Mouse (Mus musculus) MEL (cell line): Measurements from ENCODE around the gene Col12a1. TPM values are rescaled to one million over a fixed set of nuclear protein-coding genes. Genes with fewer than 3 reads are reported as not detected.
A peak's percentile ranks its signal among the peaks of the same experiment; 100 is the strongest.

Experiments used
- DNase-seq: peaks from one replicate; pipeline ENCODE4 v3.0.0; 2011; ENCODE audit warnings: low read depth, low spot score
- H3K27ac ChIP-seq: 2 replicates; pipeline ENCODE4 v1.5.1; 2012; ENCODE audit warnings: low read depth, mild to moderate bottlenecking, control low read depth, low read length, moderate library complexity; ENCODE audit not compliant: control insufficient read depth
- H3K27me3 ChIP-seq, 2 experiments: fragments of 150-350 bp in 1 of 2; sonication (generic) in 1 of 2; 2 replicates each; pipeline ENCODE4 v1.6.1; 2012; ENCODE audit warnings: low read length in 2 of 2, mild to moderate bottlenecking in 2 of 2, improper control_type of control experiment in 1 of 2, moderate library complexity in 1 of 2; ENCODE audit not compliant: insufficient read depth in 2 of 2, control insufficient read depth in 1 of 2
- H3K36me3 ChIP-seq, 2 experiments: 2 replicates each; pipeline ENCODE4 v1.6.1; 2012 to 2014; ENCODE audit warnings: low read length in 2 of 2, improper control_type of control experiment in 1 of 2, inconsistent platforms in 1 of 2, mild to moderate bottlenecking in 1 of 2; ENCODE audit not compliant: insufficient read depth in 2 of 2, control insufficient read depth in 1 of 2
- H3K4me1 ChIP-seq, 2 experiments: fragments of 150-350 bp in 1 of 2; sonication (generic) in 1 of 2; 2 replicates each; pipeline ENCODE4 v1.6.1; 2012; ENCODE audit warnings: low read length in 2 of 2, improper control_type of control experiment in 1 of 2, mild to moderate bottlenecking in 1 of 2; ENCODE audit not compliant: insufficient read depth in 2 of 2, control insufficient read depth in 1 of 2
- H3K4me3 ChIP-seq, 2 experiments: fragments of 150-350 bp in 1 of 2; sonication (generic) in 1 of 2; 2 replicates each; pipeline ENCODE4 v1.5.1; 2012; ENCODE audit warnings: low read depth in 2 of 2, low read length in 2 of 2, mild to moderate bottlenecking in 2 of 2, moderate library complexity in 2 of 2, control low read depth in 1 of 2, improper control_type of control experiment in 1 of 2; ENCODE audit not compliant: control insufficient read depth in 1 of 2, insufficient read depth in 1 of 2
- H3K79me2 ChIP-seq: 2 replicates; pipeline ENCODE4 v1.6.1; 2012; ENCODE audit warnings: mild to moderate bottlenecking, low read length, moderate library complexity; ENCODE audit not compliant: control insufficient read depth, poor library complexity, insufficient read depth
- H3K9ac ChIP-seq: 2 replicates; pipeline ENCODE4 v1.6.1; 2012; ENCODE audit warnings: low read depth, mild to moderate bottlenecking, control low read depth, low read length, moderate library complexity; ENCODE audit not compliant: control insufficient read depth, poor library complexity, severe bottlenecking
- H3K9me3 ChIP-seq: fragments of 150-350 bp; sonication (generic); replicated peaks from 2 replicates; pipeline ENCODE4 v1.6.1; 2012; ENCODE audit warnings: mild to moderate bottlenecking, low read length, improper control_type of control experiment, moderate library complexity; ENCODE audit not compliant: insufficient read depth
- CHD1 ChIP-seq: IDR thresholded peaks from 2 replicates; pipeline ENCODE4 v1.6.1; 2012; ENCODE audit warnings: low read depth, mild to moderate bottlenecking, inconsistent platforms, low read length, improper control_type of control experiment
- CTCF ChIP-seq, 3 experiments: IDR thresholded peaks in 2 of 3; conservative IDR thresholded peaks in 1 of 3; 2 replicates each; pipeline ENCODE4 v1.5.1; 2011 to 2012; ENCODE audit warnings: low read length in 3 of 3, low read depth in 2 of 3, mild to moderate bottlenecking in 2 of 3, improper control_type of control experiment in 1 of 3, inconsistent platforms in 1 of 3, mixed read lengths in 1 of 3, moderate library complexity in 1 of 3; ENCODE audit not compliant: control insufficient read depth in 1 of 3, insufficient read depth in 1 of 3, poor library complexity in 1 of 3, severe bottlenecking in 1 of 3
- E2F4 ChIP-seq: IDR thresholded peaks from 2 replicates; pipeline ENCODE4 v1.6.1; 2011; ENCODE audit warnings: low read depth, low read length, improper control_type of control experiment, borderline replicate concordance
- EP300 ChIP-seq, 2 experiments: IDR thresholded peaks; 2 replicates each; pipeline ENCODE4 v1.6.1; 2011; ENCODE audit warnings: improper control_type of control experiment in 2 of 2, low read length in 2 of 2, low read depth in 1 of 2, mild to moderate bottlenecking in 1 of 2
- ETS1 ChIP-seq: IDR thresholded peaks from 2 replicates; pipeline ENCODE4 v1.6.1; 2012; ENCODE audit warnings: low read depth, mild to moderate bottlenecking, inconsistent platforms, low read length, improper control_type of control experiment, moderate library complexity
- GABPA ChIP-seq: IDR thresholded peaks from 2 replicates; pipeline ENCODE4 v1.6.1; 2012; ENCODE audit warnings: low read depth, mild to moderate bottlenecking, inconsistent platforms, low read length, improper control_type of control experiment, moderate library complexity
- HCFC1 ChIP-seq: IDR thresholded peaks from 2 replicates; pipeline ENCODE4 v1.6.1; 2012; ENCODE audit warnings: low read depth, mild to moderate bottlenecking, inconsistent platforms, low read length, improper control_type of control experiment, moderate library complexity
- JUND ChIP-seq: IDR thresholded peaks from 2 replicates; pipeline ENCODE4 v1.6.1; 2011; ENCODE audit warnings: low read depth, mild to moderate bottlenecking, improper control_type of control experiment, low read length
- KAT2A ChIP-seq: conservative IDR thresholded peaks from 2 replicates; pipeline ENCODE4 v1.6.1; 2012; ENCODE audit warnings: low read depth, low read length, improper control_type of control experiment, inconsistent platforms
- MAFK ChIP-seq: IDR thresholded peaks from 2 replicates; pipeline ENCODE4 v1.6.1; 2011; ENCODE audit warnings: low read depth, mild to moderate bottlenecking, low read length, improper control_type of control experiment, borderline replicate concordance
- MEF2A ChIP-seq: IDR thresholded peaks from 2 replicates; pipeline ENCODE4 v1.6.1; 2014; ENCODE audit warnings: low read depth, mild to moderate bottlenecking, inconsistent platforms, low read length, improper control_type of control experiment; ENCODE audit not compliant: poor library complexity, insufficient replicate concordance, severe bottlenecking; ENCODE audit errors: extremely low read depth
- MXI1 ChIP-seq: IDR thresholded peaks from 2 replicates; pipeline ENCODE4 v1.6.1; 2011; ENCODE audit warnings: mild to moderate bottlenecking, low read depth, low read length, improper control_type of control experiment
- NELFE ChIP-seq: IDR thresholded peaks from 2 replicates; pipeline ENCODE4 v1.6.1; 2011; ENCODE audit warnings: low read depth, low read length, improper control_type of control experiment
- NRF1 ChIP-seq: IDR thresholded peaks from 2 replicates; pipeline ENCODE4 v1.6.1; 2014; ENCODE audit warnings: low read depth, mild to moderate bottlenecking, inconsistent platforms, low read length, improper control_type of control experiment, moderate library complexity; ENCODE audit not compliant: poor library complexity, insufficient read depth, severe bottlenecking
- POLR2A ChIP-seq, 2 experiments: IDR thresholded peaks; 2 replicates each; pipeline ENCODE4 v1.6.1; 2011 to 2012; ENCODE audit warnings: low read length in 2 of 2, mild to moderate bottlenecking in 2 of 2, control low read depth in 1 of 2, improper control_type of control experiment in 1 of 2, low read depth in 1 of 2, moderate library complexity in 1 of 2; ENCODE audit not compliant: control insufficient read depth in 1 of 2, insufficient read depth in 1 of 2, poor library complexity in 1 of 2
- POLR2AphosphoS2 ChIP-seq: IDR thresholded peaks from 2 replicates; pipeline ENCODE4 v1.6.1; 2011; ENCODE audit warnings: low read length, improper control_type of control experiment
- POLR2AphosphoS5 ChIP-seq: IDR thresholded peaks from 2 replicates; pipeline ENCODE4 v1.6.1; 2012; ENCODE audit warnings: low read depth, borderline replicate concordance, mild to moderate bottlenecking, inconsistent platforms, low read length, moderate library complexity, mixed read lengths
- RAD21 ChIP-seq: IDR thresholded peaks from 2 replicates; pipeline ENCODE4 v1.6.1; 2011; ENCODE audit warnings: mild to moderate bottlenecking, low read depth, low read length, improper control_type of control experiment
- SIN3A ChIP-seq: IDR thresholded peaks from 2 replicates; pipeline ENCODE4 v1.6.1; 2012; ENCODE audit warnings: low read length, improper control_type of control experiment, inconsistent platforms
- SMC3 ChIP-seq: IDR thresholded peaks from 2 replicates; pipeline ENCODE4 v1.6.1; 2011; ENCODE audit warnings: low read depth, low read length, improper control_type of control experiment
- USF1 ChIP-seq: IDR thresholded peaks from 2 replicates; pipeline ENCODE4 v1.6.1; 2014; ENCODE audit warnings: low read depth, mild to moderate bottlenecking, inconsistent platforms, low read length, improper control_type of control experiment, moderate library complexity
- USF2 ChIP-seq, 2 experiments: IDR thresholded peaks; 2 replicates each; pipeline ENCODE4 v1.6.1; 2011 to 2012; ENCODE audit warnings: improper control_type of control experiment in 2 of 2, low read length in 2 of 2, borderline replicate concordance in 1 of 2, inconsistent platforms in 1 of 2, low read depth in 1 of 2, mild to moderate bottlenecking in 1 of 2; ENCODE audit not compliant: insufficient read depth in 1 of 2
- ZC3H11A ChIP-seq: IDR thresholded peaks from 2 replicates; pipeline ENCODE4 v1.6.1; 2012; ENCODE audit warnings: low read depth, mild to moderate bottlenecking, inconsistent platforms, low read length, improper control_type of control experiment
- ZNF384 ChIP-seq: IDR thresholded peaks from 2 replicates; pipeline ENCODE4 v1.6.1; 2012; ENCODE audit warnings: low read depth, mild to moderate bottlenecking, inconsistent platforms, low read length, improper control_type of control experiment
- polyA plus RNA-seq, 2 experiments: library from polyadenylated mRNA; stranded (reverse) in 1 of 2; unstranded in 1 of 2; fragments of >175 nt in 1 of 2; fragments of >200 nt in 1 of 2; gene quantifications; 2 replicates each; pipeline versions ENCODE4 v1.2.1 to v1.2.4; 2012; ENCODE audit warnings: low replicate concordance in 2 of 2, low read depth in 1 of 2; ENCODE audit not compliant: insufficient read length in 2 of 2, insufficient read depth in 1 of 2, missing spikeins in 1 of 2
- total RNA-seq: library from RNA; depleted of rRNA; stranded (reverse); fragments of 300-350 nt; gene quantifications from 2 replicates; pipeline ENCODE4 v1.2.3, GENCODE M21; 2012

Col12a1 gene
- total and polyA plus RNA-seq, 3 experiments: 0.13 TPM; not detected in 2

GRCm38 (mm10) chr9:79730301-79730700, 11.7 kb upstream of the Col12a1 start:
- Histone ChIP-seq H3K79me2 (no peaks in the 10 kb centered on the region), H3K4me1 (no peaks in the 10 kb centered on the region), H3K27ac (no peak overlapping the region), H3K27me3 (peaks cover 4 to 9% of the 10 kb centered on the region in 2 experiments), H3K36me3 (no peaks in the 10 kb centered on the region), H3K9me3 (no peaks in the 10 kb centered on the region), H3K4me3 (no peak overlapping the region), H3K9ac (no peak overlapping the region)
- TF ChIP-seq USF1 (no peak), POLR2A (IDR thresholded peaks at IDR 0.05; ENCODE audit: control insufficient read depth in 1 of 2, insufficient read depth in 1 of 2, low read depth in 1 of 2, low read length in 2 of 2, poor library complexity in 1 of 2) (no peak), MEF2A (no peak)
- DNase-seq: no peak

- H3K9me3 ChIP-seq: no peaks in the 10 kb centered on the region
- peaks cover 0 to 7% of the 10 kb centered on the region in 2 experiments for H3K27me3 ChIP-seq
- no peak for TF ChIP-seq MAFK
- peak in 2 of 3 experiments; percentile 53 to 80; a peak in 4 of 6 replicates for TF ChIP-seq CTCF (IDR thresholded peaks at IDR 0.05 in 2 of 3, conservative IDR thresholded peaks at IDR 0.05 in 1 of 3; ENCODE audit: control insufficient read depth in 1 of 3, insufficient read depth in 1 of 3, low read depth in 2 of 3, low read length in 3 of 3, poor library complexity in 1 of 3, severe bottlenecking in 1 of 3)
- TF ChIP-seq RAD21: peak; percentile 81
- no peak for TF ChIP-seq SIN3A
- TF ChIP-seq ZC3H11A: peak; percentile 64
- 0 out of 2 replicates have a peak, but pooled peaks have one; percentile 21 for TF ChIP-seq ZNF384
- no peak for TF ChIP-seq POLR2A (IDR thresholded peaks at IDR 0.05; ENCODE audit: control insufficient read depth in 1 of 2, insufficient read depth in 1 of 2, low read depth in 1 of 2, low read length in 2 of 2, poor library complexity in 1 of 2)
- peak; percentile 79 for TF ChIP-seq SMC3
- no peak for TF ChIP-seq NRF1
- TF ChIP-seq HCFC1: no peak
- H3K27ac ChIP-seq: no peak overlapping the region
- no peaks in the 10 kb centered on the region for H3K4me1 ChIP-seq
- no peaks in the 10 kb centered on the region for H3K36me3 ChIP-seq
- no peak overlapping the region for H3K9ac ChIP-seq
- no peaks in the 10 kb centered on the region for H3K79me2 ChIP-seq
- no peak overlapping the region for H3K4me3 ChIP-seq
- peak; percentile 68 for DNase-seq
Measured at GRCm38 (mm10) chr9:79723090-79723489, 4.5 kb upstream of the Col12a1 start.

- no peaks in the 10 kb centered on the region for H3K36me3 ChIP-seq
- peaks cover 0 to 1% of the 10 kb centered on the region in 2 experiments; a peak in 1 of 4 replicates for H3K27me3 ChIP-seq
- no peaks in the 10 kb centered on the region for H3K4me1 ChIP-seq
- H3K27ac ChIP-seq: no peak overlapping the region
- H3K9me3 ChIP-seq: no peaks in the 10 kb centered on the region
- DNase-seq: peak; percentile 21
- H3K79me2 ChIP-seq: no peaks in the 10 kb centered on the region
- no peak overlapping the region for H3K9ac ChIP-seq
- no peak overlapping the region for H3K4me3 ChIP-seq
- no peak for TF ChIP-seq POLR2A (IDR thresholded peaks at IDR 0.05; ENCODE audit: control insufficient read depth in 1 of 2, insufficient read depth in 1 of 2, low read depth in 1 of 2, low read length in 2 of 2, poor library complexity in 1 of 2)
- TF ChIP-seq HCFC1: no peak
- TF ChIP-seq E2F4: no peak
- no peak for TF ChIP-seq USF2 (IDR thresholded peaks at IDR 0.05; ENCODE audit: borderline replicate concordance in 1 of 2, insufficient read depth in 1 of 2, low read depth in 1 of 2, low read length in 2 of 2)
- no peak for TF ChIP-seq KAT2A
- TF ChIP-seq GABPA: no peak
- TF ChIP-seq SIN3A: no peak
- no peak for TF ChIP-seq MAFK
- TF ChIP-seq CTCF (IDR thresholded peaks at IDR 0.05 in 2 of 3, conservative IDR thresholded peaks at IDR 0.05 in 1 of 3; ENCODE audit: control insufficient read depth in 1 of 3, insufficient read depth in 1 of 3, low read depth in 2 of 3, low read length in 3 of 3, poor library complexity in 1 of 3, severe bottlenecking in 1 of 3): peak; percentile 10 to 67 (median 48); a peak in 4 of 6 replicates
- no peak for TF ChIP-seq CHD1
- TF ChIP-seq JUND: no peak
- TF ChIP-seq POLR2AphosphoS2: no peak
- no peak for TF ChIP-seq MXI1
- TF ChIP-seq POLR2AphosphoS5: no peak
- TF ChIP-seq NRF1: no peak
- TF ChIP-seq ETS1: no peak
- no peak for TF ChIP-seq EP300 (IDR thresholded peaks at IDR 0.05; ENCODE audit: low read depth in 1 of 2, low read length in 2 of 2)
- TF ChIP-seq NELFE: no peak
Measured at GRCm38 (mm10) chr9:79721056-79721455, 2.4 kb upstream of the Col12a1 start.
